ENCODE assay signal across 14 mouse cellular contexts in the genomic region with DNA sequence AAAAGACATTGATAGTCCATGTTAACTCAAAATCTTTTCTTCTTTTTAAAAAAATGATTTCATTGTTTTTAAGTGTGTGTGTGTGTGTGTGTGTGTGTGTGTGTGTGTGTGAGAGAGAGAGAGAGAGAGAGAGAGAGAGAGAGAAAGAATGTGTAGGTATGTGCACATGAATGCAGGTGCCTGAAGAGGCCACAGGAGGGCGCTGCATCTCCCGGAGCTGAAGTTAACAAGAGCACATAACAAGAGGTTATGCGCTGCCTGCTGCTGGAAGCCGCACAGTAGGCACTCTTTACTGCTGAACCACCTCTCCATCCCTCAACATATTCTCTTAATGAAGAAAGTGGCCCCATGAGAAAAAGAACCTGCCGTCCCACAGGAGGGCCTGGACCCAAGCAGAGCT.
DNase-seq lines count a peak whose midpoint lies in the region; ATAC-seq and TF ChIP-seq lines count a peak whose summit lies in the region.
"Had no signal": no experiment of that assay in that cellular context is flagged by ENCODE, and none has a peak within 500 bp of the region (broad histone marks: within the 10 kb centered on the region; RNA-seq: fewer than 3 reads in every experiment).

No protein-coding gene starts in this region.

- no peaks in the 10 kb centered on the region for H3K36me3 ChIP-seq in forebrain, embryonic 15.5 days
- no peaks in the 10 kb centered on the region for H3K36me3 ChIP-seq in forebrain, embryonic 11.5 days (ENCODE audit: control insufficient read depth, insufficient read depth, low read length)
- no peaks in the 10 kb centered on the region for H3K36me3 ChIP-seq in liver, adult 2 months (ENCODE audit: control insufficient read depth, insufficient read depth, low read length)
- no peaks in the 10 kb centered on the region for H3K36me3 ChIP-seq in testis, adult 2 months (ENCODE audit: control insufficient read depth, insufficient read depth, low read length)
- no peaks in the 10 kb centered on the region for H3K36me3 ChIP-seq in stomach, postnatal 0 days (ENCODE audit: control insufficient read depth, insufficient read depth, low read length)
- H3K36me3 ChIP-seq: heart, embryonic 12.5 days; liver, embryonic 12.5 days; lung, embryonic 15.5 days had no signal

- peak; percentile 15; the same call in 1 of the 2 replicates for TF ChIP-seq CTCF in liver, adult 2 months (IDR thresholded peaks at IDR 0.05; ENCODE audit: low read depth, low read length)
- TF ChIP-seq CTCF in testis, adult 2 months (IDR thresholded peaks at IDR 0.05; ENCODE audit: control insufficient read depth, insufficient read depth, insufficient replicate concordance, low read depth, low read length) = peak; percentile 62; the same call in 1 of the 2 replicates
- peak; percentile 39 for TF ChIP-seq CTCF in stomach, postnatal 0 days (IDR thresholded peaks at IDR 0.05; ENCODE audit: low read depth)

- no peak overlapping the region for H3K4me3 ChIP-seq in forebrain, embryonic 15.5 days
- no peak overlapping the region for H3K4me3 ChIP-seq in forebrain, embryonic 11.5 days (ENCODE audit: low read depth, low read length)
- H3K4me3 ChIP-seq in liver, adult 2 months (ENCODE audit: insufficient read depth, low read depth, low read length) = no peak overlapping the region
- no peak overlapping the region for H3K4me3 ChIP-seq in testis, adult 2 months (ENCODE audit: control insufficient read depth, low read depth, low read length)
- no peak overlapping the region for H3K4me3 ChIP-seq in stomach, postnatal 0 days (ENCODE audit: low read depth, low read length)
- H3K4me3 ChIP-seq: heart, embryonic 12.5 days; liver, embryonic 12.5 days; lung, embryonic 15.5 days had no signal

- peak overlapping the region; percentile 37; the same call in 1 of the 2 replicates for H3K4me2 ChIP-seq in forebrain, embryonic 15.5 days (replicated peaks)
- no peak overlapping the region for H3K4me2 ChIP-seq in forebrain, embryonic 11.5 days (ENCODE audit: low read depth, low read length, severe bottlenecking)
- no peak overlapping the region for H3K4me2 ChIP-seq in stomach, postnatal 0 days (replicated peaks; ENCODE audit: low read depth)
- H3K4me2 ChIP-seq: heart, embryonic 12.5 days; liver, embryonic 12.5 days; lung, embryonic 15.5 days had no signal

- no peaks in the 10 kb centered on the region for H3K9me3 ChIP-seq in forebrain, embryonic 15.5 days
- H3K9me3 ChIP-seq in forebrain, embryonic 11.5 days (ENCODE audit: control insufficient read depth, low read length) = no peaks in the 10 kb centered on the region
- H3K9me3 ChIP-seq in stomach, postnatal 0 days (ENCODE audit: control insufficient read depth, low read length) = no peaks in the 10 kb centered on the region
- H3K9me3 ChIP-seq: heart, embryonic 12.5 days; liver, embryonic 12.5 days; lung, embryonic 15.5 days had no signal

- H3K27me3 ChIP-seq in forebrain, embryonic 15.5 days = no peaks in the 10 kb centered on the region
- H3K27me3 ChIP-seq in forebrain, embryonic 11.5 days (ENCODE audit: control insufficient read depth, insufficient read depth, low read length) = no peaks in the 10 kb centered on the region
- no peaks in the 10 kb centered on the region for H3K27me3 ChIP-seq in liver, adult 2 months (ENCODE audit: control insufficient read depth, insufficient read depth, low read length)
- H3K27me3 ChIP-seq in testis, adult 2 months (ENCODE audit: control insufficient read depth, insufficient read depth, low read length) = no peaks in the 10 kb centered on the region
- no peaks in the 10 kb centered on the region for H3K27me3 ChIP-seq in stomach, postnatal 0 days (ENCODE audit: control insufficient read depth, insufficient read depth, low read length)
- H3K27me3 ChIP-seq: heart, embryonic 12.5 days; liver, embryonic 12.5 days; lung, embryonic 15.5 days; Patski had no signal

- peak; percentile 12; the same call in 1 of the 2 replicates for ATAC-seq in forebrain, embryonic 15.5 days (replicated peaks)
- no peak for ATAC-seq in forebrain, embryonic 11.5 days (replicated peaks; ENCODE audit: low FRiP score)
- ATAC-seq in stomach, postnatal 0 days (ENCODE audit: low FRiP score, low TSS enrichment) = no peak
- ATAC-seq: liver, embryonic 12.5 days; Patski had no signal

- peak overlapping the region; percentile 86 for H3K27ac ChIP-seq in forebrain, embryonic 15.5 days (replicated peaks)
- no peak overlapping the region for H3K27ac ChIP-seq in forebrain, embryonic 11.5 days (ENCODE audit: low read depth, low read length)
- no peak overlapping the region for H3K27ac ChIP-seq in liver, adult 2 months (replicated peaks; ENCODE audit: insufficient read depth, low read depth, low read length)
- no peak overlapping the region for H3K27ac ChIP-seq in testis, adult 2 months (ENCODE audit: control insufficient read depth, insufficient read depth, low read depth, low read length)
- H3K27ac ChIP-seq in stomach, postnatal 0 days (replicated peaks) = no peak overlapping the region
- H3K27ac ChIP-seq: liver, embryonic 12.5 days; lung, embryonic 15.5 days had no signal

- no peak overlapping the region for H3K9ac ChIP-seq in forebrain, embryonic 15.5 days (replicated peaks)
- H3K9ac ChIP-seq in forebrain, embryonic 11.5 days (ENCODE audit: low read length) = no peak overlapping the region
- H3K9ac ChIP-seq in liver, adult 2 months (ENCODE audit: low read depth, low read length) = no peak overlapping the region
- H3K9ac ChIP-seq in stomach, postnatal 0 days (ENCODE audit: low read length) = no peak overlapping the region
- H3K9ac ChIP-seq: heart, embryonic 12.5 days; liver, embryonic 12.5 days; lung, embryonic 15.5 days had no signal

- no peaks in the 10 kb centered on the region for H3K79me2 ChIP-seq in liver, adult 2 months (ENCODE audit: control insufficient read depth, insufficient read depth, low read length)

- no peak for TF ChIP-seq POLR2A in liver, adult 2 months (IDR thresholded peaks at IDR 0.05; ENCODE audit: extremely low read depth, insufficient read depth, low read length)
- TF ChIP-seq POLR2A in testis, adult 2 months (IDR thresholded peaks at IDR 0.05; ENCODE audit: control insufficient read depth, low read depth, low read length) = no peak

- TF ChIP-seq EP300 in stomach, postnatal 0 days (optimal IDR thresholded peaks at IDR 0.05) = no peak

- peaks cover 40% of the 10 kb centered on the region for H3K4me1 ChIP-seq in forebrain, embryonic 15.5 days
- H3K4me1 ChIP-seq in forebrain, embryonic 11.5 days (replicated peaks; ENCODE audit: control insufficient read depth, insufficient read depth, low read length) = 0 out of 2 replicates have a peak, but pooled peaks cover 2% of the 10 kb centered on the region
- no peaks in the 10 kb centered on the region for H3K4me1 ChIP-seq in liver, adult 2 months (ENCODE audit: control insufficient read depth, insufficient read depth, low read length)
- H3K4me1 ChIP-seq in testis, adult 2 months (ENCODE audit: control insufficient read depth, insufficient read depth, low read length) = no peaks in the 10 kb centered on the region; the same call in 1 of the 2 replicates
- no peaks in the 10 kb centered on the region for H3K4me1 ChIP-seq in stomach, postnatal 0 days (replicated peaks; ENCODE audit: control insufficient read depth, insufficient read depth)
- H3K4me1 ChIP-seq: heart, embryonic 12.5 days; liver, embryonic 12.5 days had no signal

- DNase-seq in forebrain, embryonic 11.5 days (ENCODE audit: low spot score) = no peak
- DNase-seq in liver, adult 2 months (ENCODE audit: extremely low read depth, low read depth, low spot score) = no peak
- DNase-seq in liver = no peak
- no peak for DNase-seq in testis, postnatal 10 days (ENCODE audit: low spot score)
- no peak for DNase-seq in stomach, postnatal 0 days (ENCODE audit: low spot score)
- no peak for DNase-seq in heart, adult 9 months (ENCODE audit: low spot score in 2 of 2)
- DNase-seq: adrenal gland, postnatal 36 days; B cell, adult 2 months had no signal

- WGBS in forebrain, embryonic 15.5 days = 92% methylated on average over 5 of the region's 5 CpGs
- WGBS in forebrain, embryonic 11.5 days = 90% methylated on average over 5 of the region's 5 CpGs
- WGBS in liver, adult 2 months = 90% methylated on average over 5 of the region's 5 CpGs
- 96% methylated on average over 5 of the region's 5 CpGs for WGBS in stomach, postnatal 0 days
